Comparison of ENCODE assay signal across 14 mouse cellular contexts in the genomic region with DNA sequence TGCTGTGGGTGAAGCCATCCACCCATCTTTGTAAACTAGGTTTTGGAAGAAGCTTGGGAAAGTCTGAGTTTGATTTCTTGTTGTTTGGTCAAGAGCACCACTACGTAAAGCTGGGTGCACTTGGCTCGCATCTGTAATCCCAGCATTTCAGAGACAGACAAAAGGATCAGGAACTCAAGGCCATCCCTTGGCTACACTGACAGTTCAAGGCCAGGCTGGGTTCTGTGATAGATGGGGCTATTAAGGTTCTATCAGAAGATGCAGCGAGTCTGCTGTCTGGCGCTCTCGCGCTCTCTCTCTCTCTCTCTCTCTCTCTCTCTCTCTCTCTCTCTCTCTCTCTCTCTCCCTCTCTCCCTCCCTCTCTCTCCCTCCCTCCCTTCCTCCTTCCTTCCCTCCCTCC. TPM values are rescaled to one million over a fixed set of nuclear protein-coding genes. Genes with fewer than 3 reads are reported as not detected.
"Had no signal": no experiment of that assay in that cellular context is flagged by ENCODE, and none has a peak within 500 bp of the region (broad histone marks: within the 10 kb centered on the region; RNA-seq: fewer than 3 reads in every experiment).

No protein-coding gene starts in this region.

- DNase-seq: liver, postnatal 0 days; lung, adult 2 months; lung, postnatal 14 days; lung, postnatal 4 days; retina, postnatal 1 day; right cerebral cortex, adult 18-20 months; right cerebral cortex, postnatal 25 days; right cerebral cortex, postnatal 4 days; spleen, adult 18-20 months; thymus, adult 18-20 months; thymus, postnatal 14 days; thymus, postnatal 36 days had no signal

RNA-seq across cellular contexts. Expression of a gene that starts 22.1 kb away (rescaled TPM):
- total RNA-seq: megakaryocyte, adult 5-6 weeks; megakaryocyte-erythroid progenitor cell, adult 5-6 weeks had no signal

RNA-seq across cellular contexts. Expression of a gene that starts 35.6 kb away (rescaled TPM):
- total RNA-seq: megakaryocyte, adult 5-6 weeks; megakaryocyte-erythroid progenitor cell, adult 5-6 weeks had no signal
